Mouse (Mus musculus): ENCODE results near the gene Ly6g5c.

DNA sequence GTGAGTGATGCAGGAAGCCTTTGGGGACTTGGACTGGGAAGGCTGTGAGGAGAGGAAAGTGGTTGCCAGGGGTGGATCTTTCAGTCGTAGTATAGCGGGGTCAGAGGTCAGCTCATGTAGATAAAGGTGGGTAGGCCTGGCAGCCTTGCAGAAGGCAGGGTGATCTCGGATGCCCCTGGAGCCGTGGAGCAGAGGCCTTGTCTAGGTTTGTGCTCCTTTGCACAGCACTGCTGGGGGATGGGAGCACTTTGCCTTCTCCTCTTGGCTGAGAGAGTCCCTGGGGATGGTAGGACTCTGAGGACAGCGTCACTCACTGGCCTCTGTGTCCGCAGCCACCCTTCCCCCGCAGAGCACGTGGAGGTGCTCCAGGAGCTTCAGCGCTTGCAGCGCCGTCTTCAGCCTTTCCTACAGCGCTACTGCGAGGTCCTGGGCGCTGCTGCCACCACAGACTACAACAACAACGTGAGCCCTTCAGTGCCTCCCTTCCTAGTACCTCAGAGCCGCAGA is 32.5 kb downstream of the Ly6g5c start:
- TF ChIP-seq CTCF (IDR thresholded peaks at IDR 0.05; ENCODE audit: extremely low read depth, insufficient read length, insufficient replicate concordance, low read depth, low read length), result no peak
- no peak for TF ChIP-seq POLR2A (IDR thresholded peaks at IDR 0.05; ENCODE audit: low read depth, low read length)

Data from small intestine, adult 2 months (tissue).